Mouse (Mus musculus) MEL (cell line): ENCODE measurements around the gene Sash1. TPM values are rescaled to one million over a fixed set of nuclear protein-coding genes. Genes with fewer than 3 reads are reported as not detected.

Source experiments
- DNase-seq: peaks from one replicate; pipeline ENCODE4 v3.0.0; 2011; ENCODE audit warnings: low read depth, low spot score
- H3K27ac ChIP-seq: 2 replicates; pipeline ENCODE4 v1.5.1; 2012; ENCODE audit warnings: low read depth, mild to moderate bottlenecking, control low read depth, low read length, moderate library complexity; ENCODE audit not compliant: control insufficient read depth
- H3K27me3 ChIP-seq, 2 experiments: fragments of 150-350 bp in 1 of 2; sonication (generic) in 1 of 2; 2 replicates each; pipeline ENCODE4 v1.6.1; 2012; ENCODE audit warnings: low read length in 2 of 2, mild to moderate bottlenecking in 2 of 2, improper control_type of control experiment in 1 of 2, moderate library complexity in 1 of 2; ENCODE audit not compliant: insufficient read depth in 2 of 2, control insufficient read depth in 1 of 2
- H3K36me3 ChIP-seq, 2 experiments: 2 replicates each; pipeline ENCODE4 v1.6.1; 2012 to 2014; ENCODE audit warnings: low read length in 2 of 2, improper control_type of control experiment in 1 of 2, inconsistent platforms in 1 of 2, mild to moderate bottlenecking in 1 of 2; ENCODE audit not compliant: insufficient read depth in 2 of 2, control insufficient read depth in 1 of 2
- H3K4me1 ChIP-seq, 2 experiments: fragments of 150-350 bp in 1 of 2; sonication (generic) in 1 of 2; 2 replicates each; pipeline ENCODE4 v1.6.1; 2012; ENCODE audit warnings: low read length in 2 of 2, improper control_type of control experiment in 1 of 2, mild to moderate bottlenecking in 1 of 2; ENCODE audit not compliant: insufficient read depth in 2 of 2, control insufficient read depth in 1 of 2
- H3K4me3 ChIP-seq, 2 experiments: fragments of 150-350 bp in 1 of 2; sonication (generic) in 1 of 2; 2 replicates each; pipeline ENCODE4 v1.5.1; 2012; ENCODE audit warnings: low read depth in 2 of 2, low read length in 2 of 2, mild to moderate bottlenecking in 2 of 2, moderate library complexity in 2 of 2, control low read depth in 1 of 2, improper control_type of control experiment in 1 of 2; ENCODE audit not compliant: control insufficient read depth in 1 of 2, insufficient read depth in 1 of 2
- H3K79me2 ChIP-seq: 2 replicates; pipeline ENCODE4 v1.6.1; 2012; ENCODE audit warnings: mild to moderate bottlenecking, low read length, moderate library complexity; ENCODE audit not compliant: control insufficient read depth, poor library complexity, insufficient read depth
- H3K9ac ChIP-seq: 2 replicates; pipeline ENCODE4 v1.6.1; 2012; ENCODE audit warnings: low read depth, mild to moderate bottlenecking, control low read depth, low read length, moderate library complexity; ENCODE audit not compliant: control insufficient read depth, poor library complexity, severe bottlenecking
- H3K9me3 ChIP-seq: fragments of 150-350 bp; sonication (generic); replicated peaks from 2 replicates; pipeline ENCODE4 v1.6.1; 2012; ENCODE audit warnings: mild to moderate bottlenecking, low read length, improper control_type of control experiment, moderate library complexity; ENCODE audit not compliant: insufficient read depth
- BHLHE40 ChIP-seq: IDR thresholded peaks from 2 replicates; pipeline ENCODE4 v1.6.1; 2012; ENCODE audit warnings: low read depth, mild to moderate bottlenecking, inconsistent platforms, low read length, improper control_type of control experiment, borderline replicate concordance
- CHD1 ChIP-seq: IDR thresholded peaks from 2 replicates; pipeline ENCODE4 v1.6.1; 2012; ENCODE audit warnings: low read depth, mild to moderate bottlenecking, inconsistent platforms, low read length, improper control_type of control experiment
- EP300 ChIP-seq, 2 experiments: IDR thresholded peaks; 2 replicates each; pipeline ENCODE4 v1.6.1; 2011; ENCODE audit warnings: improper control_type of control experiment in 2 of 2, low read length in 2 of 2, low read depth in 1 of 2, mild to moderate bottlenecking in 1 of 2
- ETS1 ChIP-seq: IDR thresholded peaks from 2 replicates; pipeline ENCODE4 v1.6.1; 2012; ENCODE audit warnings: low read depth, mild to moderate bottlenecking, inconsistent platforms, low read length, improper control_type of control experiment, moderate library complexity
- GABPA ChIP-seq: IDR thresholded peaks from 2 replicates; pipeline ENCODE4 v1.6.1; 2012; ENCODE audit warnings: low read depth, mild to moderate bottlenecking, inconsistent platforms, low read length, improper control_type of control experiment, moderate library complexity
- HCFC1 ChIP-seq: IDR thresholded peaks from 2 replicates; pipeline ENCODE4 v1.6.1; 2012; ENCODE audit warnings: low read depth, mild to moderate bottlenecking, inconsistent platforms, low read length, improper control_type of control experiment, moderate library complexity
- JUND ChIP-seq: IDR thresholded peaks from 2 replicates; pipeline ENCODE4 v1.6.1; 2011; ENCODE audit warnings: low read depth, mild to moderate bottlenecking, improper control_type of control experiment, low read length
- KAT2A ChIP-seq: conservative IDR thresholded peaks from 2 replicates; pipeline ENCODE4 v1.6.1; 2012; ENCODE audit warnings: low read depth, low read length, improper control_type of control experiment, inconsistent platforms
- MAZ ChIP-seq: IDR thresholded peaks from 2 replicates; pipeline ENCODE4 v1.6.1; 2012; ENCODE audit warnings: low read depth, mild to moderate bottlenecking, inconsistent platforms, low read length, improper control_type of control experiment
- MEF2A ChIP-seq: IDR thresholded peaks from 2 replicates; pipeline ENCODE4 v1.6.1; 2014; ENCODE audit warnings: low read depth, mild to moderate bottlenecking, inconsistent platforms, low read length, improper control_type of control experiment; ENCODE audit not compliant: poor library complexity, insufficient replicate concordance, severe bottlenecking; ENCODE audit errors: extremely low read depth
- MXI1 ChIP-seq: IDR thresholded peaks from 2 replicates; pipeline ENCODE4 v1.6.1; 2011; ENCODE audit warnings: mild to moderate bottlenecking, low read depth, low read length, improper control_type of control experiment
- MYC ChIP-seq: IDR thresholded peaks from 2 replicates; pipeline ENCODE4 v1.6.1; 2011; ENCODE audit warnings: low read depth, mild to moderate bottlenecking, low read length, improper control_type of control experiment, moderate library complexity
- NELFE ChIP-seq: IDR thresholded peaks from 2 replicates; pipeline ENCODE4 v1.6.1; 2011; ENCODE audit warnings: low read depth, low read length, improper control_type of control experiment
- NRF1 ChIP-seq: IDR thresholded peaks from 2 replicates; pipeline ENCODE4 v1.6.1; 2014; ENCODE audit warnings: low read depth, mild to moderate bottlenecking, inconsistent platforms, low read length, improper control_type of control experiment, moderate library complexity; ENCODE audit not compliant: poor library complexity, insufficient read depth, severe bottlenecking
- POLR2AphosphoS2 ChIP-seq: IDR thresholded peaks from 2 replicates; pipeline ENCODE4 v1.6.1; 2011; ENCODE audit warnings: low read length, improper control_type of control experiment
- RAD21 ChIP-seq: IDR thresholded peaks from 2 replicates; pipeline ENCODE4 v1.6.1; 2011; ENCODE audit warnings: mild to moderate bottlenecking, low read depth, low read length, improper control_type of control experiment
- SMC3 ChIP-seq: IDR thresholded peaks from 2 replicates; pipeline ENCODE4 v1.6.1; 2011; ENCODE audit warnings: low read depth, low read length, improper control_type of control experiment
- TAL1 ChIP-seq: IDR thresholded peaks from 2 replicates; pipeline ENCODE4 v1.6.1; 2012; ENCODE audit warnings: mild to moderate bottlenecking, inconsistent platforms, low read length, moderate library complexity, mixed read lengths
- UBTF ChIP-seq: IDR thresholded peaks from 2 replicates; pipeline ENCODE4 v1.6.1; 2012; ENCODE audit warnings: low read depth, mild to moderate bottlenecking, inconsistent platforms, low read length, improper control_type of control experiment, moderate library complexity, borderline replicate concordance; ENCODE audit not compliant: insufficient read depth
- USF1 ChIP-seq: IDR thresholded peaks from 2 replicates; pipeline ENCODE4 v1.6.1; 2014; ENCODE audit warnings: low read depth, mild to moderate bottlenecking, inconsistent platforms, low read length, improper control_type of control experiment, moderate library complexity
- USF2 ChIP-seq, 2 experiments: IDR thresholded peaks; 2 replicates each; pipeline ENCODE4 v1.6.1; 2011 to 2012; ENCODE audit warnings: improper control_type of control experiment in 2 of 2, low read length in 2 of 2, borderline replicate concordance in 1 of 2, inconsistent platforms in 1 of 2, low read depth in 1 of 2, mild to moderate bottlenecking in 1 of 2; ENCODE audit not compliant: insufficient read depth in 1 of 2
- ZC3H11A ChIP-seq: IDR thresholded peaks from 2 replicates; pipeline ENCODE4 v1.6.1; 2012; ENCODE audit warnings: low read depth, mild to moderate bottlenecking, inconsistent platforms, low read length, improper control_type of control experiment
- ZMIZ1 ChIP-seq: IDR thresholded peaks from 2 replicates; pipeline ENCODE4 v1.6.1; 2012; ENCODE audit warnings: low read depth, mild to moderate bottlenecking, inconsistent platforms, low read length, improper control_type of control experiment, moderate library complexity
- ZNF384 ChIP-seq: IDR thresholded peaks from 2 replicates; pipeline ENCODE4 v1.6.1; 2012; ENCODE audit warnings: low read depth, mild to moderate bottlenecking, inconsistent platforms, low read length, improper control_type of control experiment
- polyA plus RNA-seq, 2 experiments: library from polyadenylated mRNA; stranded (reverse) in 1 of 2; unstranded in 1 of 2; fragments of >175 nt in 1 of 2; fragments of >200 nt in 1 of 2; gene quantifications; 2 replicates each; pipeline versions ENCODE4 v1.2.1 to v1.2.4; 2012; ENCODE audit warnings: low replicate concordance in 2 of 2, low read depth in 1 of 2; ENCODE audit not compliant: insufficient read length in 2 of 2, insufficient read depth in 1 of 2, missing spikeins in 1 of 2
- total RNA-seq: library from RNA; depleted of rRNA; stranded (reverse); fragments of 300-350 nt; gene quantifications from 2 replicates; pipeline ENCODE4 v1.2.3, GENCODE M21; 2012

Sash1 gene
- total and polyA plus RNA-seq, 3 experiments, result not detected

GRCm38 (mm10) chr10:8839956-8840355 lies 45.9 kb downstream of the Sash1 start:
- no peaks in the 10 kb centered on the region for H3K9me3 ChIP-seq
- no peaks in the 10 kb centered on the region for H3K79me2 ChIP-seq
- H3K36me3 ChIP-seq, result no peaks in the 10 kb centered on the region
- H3K27ac ChIP-seq, result no peak overlapping the region
- no peaks in the 10 kb centered on the region for H3K27me3 ChIP-seq
- H3K4me3 ChIP-seq, result no peak overlapping the region
- H3K9ac ChIP-seq, result no peak overlapping the region
- no peaks in the 10 kb centered on the region for H3K4me1 ChIP-seq
- DNase-seq, result no peak
- no peak for TF ChIP-seq MXI1
- no peak for TF ChIP-seq ZNF384

GRCm38 (mm10) chr10:8833816-8834464 lies 51.9 kb downstream of the Sash1 start:
- Histone ChIP-seq H3K4me1 (no peaks in the 10 kb centered on the region), H3K9ac (no peak overlapping the region), H3K4me3 (no peak overlapping the region), H3K9me3 (no peaks in the 10 kb centered on the region), H3K79me2 (no peaks in the 10 kb centered on the region), H3K27ac (no peak overlapping the region), H3K27me3 (no peaks in the 10 kb centered on the region), H3K36me3 (no peaks in the 10 kb centered on the region)
- no peak for DNase-seq
- no peak for TF ChIP-seq MXI1
- TF ChIP-seq POLR2AphosphoS2, result no peak
- TF ChIP-seq TAL1, result no peak
- no peak for TF ChIP-seq USF2 (IDR thresholded peaks at IDR 0.05; ENCODE audit: borderline replicate concordance in 1 of 2, insufficient read depth in 1 of 2, low read depth in 1 of 2, low read length in 2 of 2)
- no peak for TF ChIP-seq ZC3H11A
- no peak for TF ChIP-seq MAZ
- TF ChIP-seq RAD21, result no peak
- no peak for TF ChIP-seq MYC
- TF ChIP-seq JUND, result no peak
- TF ChIP-seq BHLHE40, result no peak
- TF ChIP-seq CHD1, result no peak

DNA sequence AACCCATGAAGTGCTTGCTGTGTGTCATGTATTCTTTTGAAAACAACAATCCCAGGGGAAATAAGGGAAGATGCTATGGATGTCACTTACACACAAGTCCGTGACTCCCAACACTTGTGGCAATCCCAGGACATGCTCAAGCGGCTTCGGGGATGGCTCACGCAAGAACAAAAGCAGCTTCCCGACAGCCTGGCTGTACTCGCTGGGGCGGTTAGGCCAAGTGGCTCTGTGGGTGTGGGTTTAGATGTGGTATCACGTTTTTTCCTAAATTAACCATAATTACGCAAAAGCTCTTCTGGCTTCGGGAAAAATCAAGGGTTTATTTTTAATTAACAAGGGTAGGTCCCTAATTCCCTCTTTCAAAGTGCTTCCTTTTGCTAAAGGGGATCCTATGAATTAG lies 59.6 kb downstream of the Sash1 start:
- H3K9ac ChIP-seq, result no peak overlapping the region
- H3K27me3 ChIP-seq, result no peaks in the 10 kb centered on the region
- H3K9me3 ChIP-seq, result no peaks in the 10 kb centered on the region
- no peak overlapping the region for H3K4me3 ChIP-seq
- no peak for TF ChIP-seq ZMIZ1
- TF ChIP-seq KAT2A, result no peak
- TF ChIP-seq MEF2A, result no peak
- TF ChIP-seq ZC3H11A, result no peak
- no peak for TF ChIP-seq MYC
- no peak for TF ChIP-seq EP300 (IDR thresholded peaks at IDR 0.05; ENCODE audit: low read depth in 1 of 2, low read length in 2 of 2)
- TF ChIP-seq NRF1, result no peak
- no peak for TF ChIP-seq NELFE
- TF ChIP-seq USF1, result no peak
- TF ChIP-seq HCFC1, result no peak
- no peak for TF ChIP-seq ETS1
- TF ChIP-seq UBTF, result no peak
- TF ChIP-seq SMC3, result no peak
- no peak for TF ChIP-seq GABPA
- TF ChIP-seq POLR2AphosphoS2, result no peak
- TF ChIP-seq TAL1, result no peak
- TF ChIP-seq RAD21, result no peak
- TF ChIP-seq, all 39 proteins: peak for 0
- no peak overlapping the region for H3K27ac ChIP-seq
- no peaks in the 10 kb centered on the region for H3K36me3 ChIP-seq
- H3K79me2 ChIP-seq, result no peaks in the 10 kb centered on the region
- no peak for DNase-seq
- no peaks in the 10 kb centered on the region for H3K4me1 ChIP-seq
